Mouse (Mus musculus): ENCODE results near the gene Pip4k2a. TPM values are rescaled to one million over a fixed set of nuclear protein-coding genes. Genes with fewer than 3 reads are reported as not detected.

The Pip4k2a gene
- polyA plus RNA-seq (2012; rRNA removed) = 6.3 and 7.3 TPM in 2 replicates

DNA sequence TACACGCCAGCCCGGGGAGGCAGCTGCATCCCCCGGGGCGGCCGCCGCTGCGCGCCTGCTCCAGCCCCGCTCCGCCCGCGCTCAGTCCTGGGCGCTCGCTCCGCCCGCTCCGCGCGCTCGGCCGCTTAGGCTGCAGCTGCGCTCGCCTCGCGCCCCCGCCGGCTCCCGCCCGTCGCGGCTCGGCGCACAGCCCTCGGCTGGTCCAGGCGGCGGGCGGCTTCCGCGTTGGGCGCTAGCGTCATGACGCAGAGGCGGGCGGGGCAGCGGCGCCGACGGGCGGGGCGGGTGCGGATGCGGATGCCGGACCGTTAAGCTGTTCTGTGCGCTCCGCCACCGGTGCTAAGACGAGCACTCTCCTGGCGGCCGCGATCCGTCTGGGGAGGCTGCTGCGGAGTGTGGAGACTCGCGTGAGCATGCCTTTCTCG is at the start of gene Pip4k2a, which contains the start of gene 4930426L09Rik:
Pip4k2a (minus strand) TSS at position 73 of the 425 bp plus-strand sequence.
4930426L09Rik (plus strand) TSS at position 290 of the 425 bp plus-strand sequence.

Other genes starting within 250 kb of the Pip4k2a start
- 0.81 and 1.1 TPM in 2 replicates for gene 4930426L09Rik, start 217 bp upstream of the Pip4k2a start, polyA plus RNA-seq (2012; rRNA removed)
- 0.63 and 1.1 TPM in 2 replicates for gene Armc3, start 201.2 kb upstream of the Pip4k2a start, polyA plus RNA-seq (2012; rRNA removed)